Mouse (Mus musculus) midbrain, postnatal 0 days (tissue): ENCODE data around the gene Ctnnal1. TPM values are rescaled to one million over a fixed set of nuclear protein-coding genes. Genes with fewer than 3 reads are reported as not detected.
A peak's percentile ranks its signal among the peaks of the same experiment; 100 is the strongest.

Experiments used
- ATAC-seq: fragments of 200-750 bp; cut with Nextera tagmentation; 2 replicates; pipeline ENCODE4 v1.8.0; 2017; ENCODE audit warnings: moderate number of reproducible peaks, mild to moderate bottlenecking, moderate TSS enrichment, moderate library complexity; ENCODE audit not compliant: low FRiP score
- DNase-seq: peaks from one replicate; pipeline ENCODE4 v3.0.0-alpha.2; 2015; ENCODE audit warnings: low spot score
- H3K27ac ChIP-seq: fragments of 300-500 bp; sonication (generic); 2 replicates; pipeline ENCODE4 v1.5.1; 2014; ENCODE audit warnings: low read depth, mild to moderate bottlenecking, low read length, mixed read lengths
- H3K27me3 ChIP-seq: fragments of 300-500 bp; sonication (generic); 2 replicates; pipeline ENCODE4 v1.6.1; 2014; ENCODE audit warnings: low read length, control low read depth, mixed read lengths; ENCODE audit not compliant: insufficient read depth
- H3K36me3 ChIP-seq: fragments of 300-500 bp; sonication (generic); 2 replicates; pipeline ENCODE4 v1.6.1; 2014; ENCODE audit warnings: low read length, control low read depth, mixed read lengths; ENCODE audit not compliant: insufficient read depth
- H3K4me1 ChIP-seq: fragments of 300-500 bp; sonication (generic); 2 replicates; pipeline ENCODE4 v1.6.1; 2014; ENCODE audit warnings: mild to moderate bottlenecking, control low read depth, antibody characterized with exemption, low read length, mixed read lengths; ENCODE audit not compliant: insufficient read depth
- H3K4me2 ChIP-seq: fragments of 300-500 bp; sonication (generic); 2 replicates; pipeline ENCODE4 v1.6.1; 2014; ENCODE audit warnings: low read depth, mild to moderate bottlenecking, low read length, mixed read lengths; ENCODE audit not compliant: poor library complexity, severe bottlenecking
- H3K4me3 ChIP-seq: fragments of 300-500 bp; sonication (generic); 2 replicates; pipeline ENCODE4 v1.5.1; 2014; ENCODE audit warnings: low read depth, mild to moderate bottlenecking, low read length, moderate library complexity
- H3K9ac ChIP-seq: fragments of 300-500 bp; sonication (generic); replicated peaks from 2 replicates; pipeline ENCODE4 v1.6.1; 2014; ENCODE audit warnings: mild to moderate bottlenecking, low read length, moderate library complexity, mixed read lengths; ENCODE audit not compliant: poor library complexity, severe bottlenecking
- H3K9me3 ChIP-seq: fragments of 300-500 bp; sonication (generic); 2 replicates; pipeline ENCODE4 v1.6.1; 2016; ENCODE audit warnings: low read length, control low read depth
- CTCF ChIP-seq: IDR thresholded peaks from 2 replicates; pipeline ENCODE4 v1.5.1; 2016; ENCODE audit warnings: antibody characterized with exemption, mild to moderate bottlenecking
- WGBS: fragments of 180-500 bp; shearing (Covaris S2); extraction: QIAGEN DNeasy Blood & Tissue Kit; methylation state at CpG from one replicate; pipeline ENCODE4 v1.1.7; 2014; 5-methylcytosine and 5-hydroxymethylcytosine counted together
- polyA plus RNA-seq: library from polyadenylated mRNA; unstranded; fragments of >200 nt; fragmentation: Nextera tagmentation; extraction: Ambion mirVana; gene quantifications from 2 replicates; pipeline ENCODE4 v1.2.1, GENCODE M21; 2015
- total RNA-seq: library from RNA; depleted of rRNA; stranded (reverse); fragments of >200 nt; gene quantifications from 2 replicates; pipeline ENCODE4 v1.2.3, GENCODE M21; 2014

Gene Ctnnal1
- total and polyA plus RNA-seq, 2 experiments from 2014 or later: 8.1 to 13.0 TPM

- ATAC-seq: no peak
- Histone ChIP-seq H3K4me2 (no peak overlapping the region), H3K4me3 (no peak overlapping the region), H3K9ac (no peak overlapping the region), H3K9me3 (no peaks in the 10 kb centered on the region), H3K36me3 (no peaks in the 10 kb centered on the region), H3K4me1 (no peaks in the 10 kb centered on the region), H3K27me3 (no peaks in the 10 kb centered on the region), H3K27ac (no peak overlapping the region)
- DNase-seq: no peak
- WGBS: 91% methylated on average over 8 of the region's 8 CpGs
- TF ChIP-seq CTCF: no peak
Observed at GRCm38 (mm10) chr4:56856371-56856949, 8.5 kb downstream of the Ctnnal1 start.

- DNase-seq: no peak
- no peak overlapping the region for H3K4me2 ChIP-seq
- H3K27ac ChIP-seq: no peak overlapping the region
- WGBS: 93% methylated on average over 5 of the region's 5 CpGs
- no peaks in the 10 kb centered on the region for H3K4me1 ChIP-seq
- no peak overlapping the region for H3K4me3 ChIP-seq
- H3K36me3 ChIP-seq: no peaks in the 10 kb centered on the region
- H3K9ac ChIP-seq: no peak overlapping the region
- H3K9me3 ChIP-seq: no peaks in the 10 kb centered on the region
- no peak for TF ChIP-seq CTCF
- no peak for ATAC-seq
- no peaks in the 10 kb centered on the region for H3K27me3 ChIP-seq
Observed at GRCm38 (mm10) chr4:56855935-56856334, 9.1 kb downstream of the Ctnnal1 start.

- H3K4me3 ChIP-seq: no peak overlapping the region
- TF ChIP-seq CTCF: peak; percentile 20
- no peaks in the 10 kb centered on the region for H3K9me3 ChIP-seq
- no peak for ATAC-seq
- H3K9ac ChIP-seq: no peak overlapping the region
- H3K4me2 ChIP-seq: no peak overlapping the region
- H3K27me3 ChIP-seq: no peaks in the 10 kb centered on the region
- no peak overlapping the region for H3K27ac ChIP-seq
- DNase-seq: no peak
- WGBS: 34% methylated on average over 6 of the region's 6 CpGs
- peaks cover 3% of the 10 kb centered on the region; the same call in 1 of the 2 replicates for H3K4me1 ChIP-seq
- H3K36me3 ChIP-seq: no peaks in the 10 kb centered on the region
Observed at GRCm38 (mm10) chr4:56850724-56851123, 14.3 kb downstream of the Ctnnal1 start.

GRCm38 (mm10) chr4:56848044-56848443 is 16.9 kb downstream of the Ctnnal1 start:
- Histone ChIP-seq H3K9ac (no peak overlapping the region), H3K9me3 (no peaks in the 10 kb centered on the region), H3K4me1 (peaks cover 3% of the 10 kb centered on the region; the same call in 1 of the 2 replicates), H3K27me3 (no peaks in the 10 kb centered on the region), H3K4me2 (no peak overlapping the region), H3K27ac (no peak overlapping the region), H3K4me3 (no peak overlapping the region), H3K36me3 (peaks cover 3% of the 10 kb centered on the region; the same call in 1 of the 2 replicates)
- no peak for TF ChIP-seq CTCF
- DNase-seq (no peak), ATAC-seq (no peak)
- 83% methylated on average over 6 of the region's 6 CpGs for WGBS

GRCm38 (mm10) chr4:56847400-56847799 is 17.6 kb downstream of the Ctnnal1 start:
- Histone ChIP-seq H3K4me1 (peaks cover 3% of the 10 kb centered on the region; the same call in 1 of the 2 replicates), H3K27me3 (no peaks in the 10 kb centered on the region), H3K27ac (no peak overlapping the region), H3K4me3 (no peak overlapping the region), H3K9ac (no peak overlapping the region), H3K36me3 (peaks cover 3% of the 10 kb centered on the region; the same call in 1 of the 2 replicates), H3K9me3 (no peaks in the 10 kb centered on the region), H3K4me2 (no peak overlapping the region)
- ATAC-seq (no peak), DNase-seq (no peak)
- WGBS: 91% methylated on average over 3 of the region's 3 CpGs
- no peak for TF ChIP-seq CTCF

GRCm38 (mm10) chr4:56845896-56846533 is 19.0 kb downstream of the Ctnnal1 start:
- peaks cover 3% of the 10 kb centered on the region; the same call in 1 of the 2 replicates for H3K4me1 ChIP-seq
- H3K4me3 ChIP-seq: no peak overlapping the region
- no peaks in the 10 kb centered on the region for H3K27me3 ChIP-seq
- DNase-seq: no peak
- no peak for ATAC-seq
- no peaks in the 10 kb centered on the region for H3K9me3 ChIP-seq
- WGBS: 65% methylated on average over 12 of the region's 12 CpGs
- no peak overlapping the region for H3K27ac ChIP-seq
- no peak overlapping the region for H3K9ac ChIP-seq
- H3K36me3 ChIP-seq: peaks cover 4% of the 10 kb centered on the region
- H3K4me2 ChIP-seq: no peak overlapping the region
- no peak for TF ChIP-seq CTCF
